8 mouse cellular contexts compared by ENCODE assay signal in genomic region chr5:108427186-108427585, GRCm38 (mm10). TPM values are rescaled to one million over a fixed set of nuclear protein-coding genes. Genes with fewer than 3 reads are reported as not detected.
A peak's percentile ranks its signal among the peaks of the same experiment; 100 is the strongest.
DNase-seq lines count a peak whose midpoint lies in the region; ATAC-seq and TF ChIP-seq lines count a peak whose summit lies in the region.

No protein-coding gene starts in this region.

- H3K9ac ChIP-seq in embryonic facial prominence, embryonic 13.5 days = no peak overlapping the region
- no peak overlapping the region for H3K9ac ChIP-seq in midbrain, embryonic 13.5 days (replicated peaks)

- H3K27ac ChIP-seq in bone marrow, adult 2 months (ENCODE audit: control insufficient read depth, insufficient read depth, low read depth, low read length, poor library complexity) = no peak overlapping the region
- H3K27ac ChIP-seq in embryonic facial prominence, embryonic 13.5 days = no peak overlapping the region
- no peak overlapping the region for H3K27ac ChIP-seq in midbrain, embryonic 13.5 days

- DNase-seq in right cerebral cortex, adult 2 months (ENCODE audit: low spot score in 2 of 2) = peak; percentile 49 to 55
- DNase-seq in right cerebral cortex, postnatal 4 days = no peak
- DNase-seq in induced T-regulatory cell, adult 2 months (ENCODE audit: low read depth) = peak; percentile 68
- DNase-seq in left cerebral cortex, postnatal 4 days = peak; percentile 34
- DNase-seq in thymus, postnatal 4 days = peak; percentile 63

- peak; percentile 64 for TF ChIP-seq CTCF in bone marrow, adult 2 months (IDR thresholded peaks at IDR 0.05; ENCODE audit: control insufficient read depth, insufficient read depth, low read length)

- intact Hi-C loops in left cerebral cortex, postnatal 4 days (cut with DNase I) = no loop called here

- peaks cover 23% of the 10 kb centered on the region for H3K36me3 ChIP-seq in embryonic facial prominence, embryonic 13.5 days
- peaks cover 25% of the 10 kb centered on the region for H3K36me3 ChIP-seq in midbrain, embryonic 13.5 days

- WGBS in bone marrow, adult 2 months = 52% methylated on average over 1 of the region's 1 CpGs
- WGBS in embryonic facial prominence, embryonic 13.5 days = 60% methylated on average over 1 of the region's 1 CpGs
- 60% methylated on average over 1 of the region's 1 CpGs for WGBS in midbrain, embryonic 13.5 days

- no peaks in the 10 kb centered on the region for H3K4me1 ChIP-seq in bone marrow, adult 2 months (ENCODE audit: control insufficient read depth, insufficient read depth, low read length)
- no peaks in the 10 kb centered on the region for H3K4me1 ChIP-seq in embryonic facial prominence, embryonic 13.5 days
- no peaks in the 10 kb centered on the region for H3K4me1 ChIP-seq in midbrain, embryonic 13.5 days (replicated peaks)

- TF ChIP-seq POLR2A in bone marrow, adult 2 months (IDR thresholded peaks at IDR 0.05; ENCODE audit: borderline replicate concordance, control insufficient read depth, low read depth, low read length) = no peak

- H3K27me3 ChIP-seq in embryonic facial prominence, embryonic 13.5 days = no peaks in the 10 kb centered on the region
- no peaks in the 10 kb centered on the region for H3K27me3 ChIP-seq in midbrain, embryonic 13.5 days

- H3K4me3 ChIP-seq in bone marrow, adult 2 months (replicated peaks; ENCODE audit: control insufficient read depth, low read depth, low read length) = no peak overlapping the region
- no peak overlapping the region for H3K4me3 ChIP-seq in embryonic facial prominence, embryonic 13.5 days
- H3K4me3 ChIP-seq in midbrain, embryonic 13.5 days (replicated peaks) = no peak overlapping the region

- H3K4me2 ChIP-seq in embryonic facial prominence, embryonic 13.5 days = no peak overlapping the region
- H3K4me2 ChIP-seq in midbrain, embryonic 13.5 days (replicated peaks) = no peak overlapping the region

- ATAC-seq in embryonic facial prominence, embryonic 13.5 days (ENCODE audit: insufficient number of reproducible peaks, insufficient read depth, low FRiP score, low TSS enrichment, low read depth) = peak; percentile 48; the same call in 1 of the 2 replicates
- ATAC-seq in midbrain, embryonic 13.5 days = peak; percentile 41; the same call in 1 of the 2 replicates

- no peaks in the 10 kb centered on the region for H3K9me3 ChIP-seq in embryonic facial prominence, embryonic 13.5 days
- no peaks in the 10 kb centered on the region for H3K9me3 ChIP-seq in midbrain, embryonic 13.5 days

RNA-seq across cellular contexts. Expression of gene Atp5k, which starts 7.1 kb away (rescaled TPM):
- 313 and 485 TPM in 2 replicates for polyA plus RNA-seq in bone marrow, adult 2 months (2011; ENCODE audit: insufficient read depth, insufficient read length, low replicate concordance, missing spikeins)
- 451 and 456 TPM in 2 replicates for polyA plus RNA-seq in embryonic facial prominence, embryonic 13.5 days (2015; fragmentation: Nextera tagmentation; extraction: Ambion mirVana)
- total RNA-seq in left cerebral cortex, postnatal 4 days (2021) = 100 to 1,000 TPM; 184 to 214 TPM
- 433 and 451 TPM in 2 replicates for polyA plus RNA-seq in midbrain, embryonic 13.5 days (2015; fragmentation: Nextera tagmentation; extraction: Ambion mirVana)

RNA-seq across cellular contexts. Expression of gene Mfsd7a, which starts 21.5 kb away (rescaled TPM):
- 5.3 and 11.2 TPM in 2 replicates for polyA plus RNA-seq in bone marrow, adult 2 months (2011; ENCODE audit: insufficient read depth, insufficient read length, low replicate concordance, missing spikeins)
- 0.13 and 0.74 TPM in 2 replicates for polyA plus RNA-seq in embryonic facial prominence, embryonic 13.5 days (2015; fragmentation: Nextera tagmentation; extraction: Ambion mirVana)
- under 1 TPM; 0.20 to 0.32 TPM for total RNA-seq in left cerebral cortex, postnatal 4 days (2021)
- 0.10 TPM in 1 of 2 replicates, not detected in the other for polyA plus RNA-seq in midbrain, embryonic 13.5 days (2015; fragmentation: Nextera tagmentation; extraction: Ambion mirVana)

RNA-seq across cellular contexts. Expression of gene Pcgf3, which starts 33.8 kb away (rescaled TPM):
- polyA plus RNA-seq in bone marrow, adult 2 months (2011; ENCODE audit: insufficient read depth, insufficient read length, low replicate concordance, missing spikeins) = 10.1 and 13.7 TPM in 2 replicates
- 22.8 and 30.4 TPM in 2 replicates for polyA plus RNA-seq in embryonic facial prominence, embryonic 13.5 days (2015; fragmentation: Nextera tagmentation; extraction: Ambion mirVana)
- total RNA-seq in left cerebral cortex, postnatal 4 days (2021) = 10 to 100 TPM; 82.2 to 94.3 TPM
- 31.7 and 35.4 TPM in 2 replicates for polyA plus RNA-seq in midbrain, embryonic 13.5 days (2015; fragmentation: Nextera tagmentation; extraction: Ambion mirVana)

RNA-seq across cellular contexts. Expression of gene Pde6b, which starts 39.0 kb away (rescaled TPM):
- not detected in 2 replicates for polyA plus RNA-seq in bone marrow, adult 2 months (2011; ENCODE audit: insufficient read depth, insufficient read length, low replicate concordance, missing spikeins)
- 0.36 and 0.62 TPM in 2 replicates for polyA plus RNA-seq in embryonic facial prominence, embryonic 13.5 days (2015; fragmentation: Nextera tagmentation; extraction: Ambion mirVana)
- total RNA-seq in left cerebral cortex, postnatal 4 days (2021) = not detected
- 0.17 and 0.48 TPM in 2 replicates for polyA plus RNA-seq in midbrain, embryonic 13.5 days (2015; fragmentation: Nextera tagmentation; extraction: Ambion mirVana)

RNA-seq across cellular contexts. Expression of gene Gm42517, which starts 59.5 kb away (rescaled TPM):
- 1.4 and 3.5 TPM in 2 replicates for polyA plus RNA-seq in bone marrow, adult 2 months (2011; ENCODE audit: insufficient read depth, insufficient read length, low replicate concordance, missing spikeins)
- polyA plus RNA-seq in embryonic facial prominence, embryonic 13.5 days (2015; fragmentation: Nextera tagmentation; extraction: Ambion mirVana) = 0.11 TPM in 1 of 2 replicates, not detected in the other
- 10 to 100 TPM; 36.1 to 41.3 TPM for total RNA-seq in left cerebral cortex, postnatal 4 days (2021)
- 0.53 and 0.61 TPM in 2 replicates for polyA plus RNA-seq in midbrain, embryonic 13.5 days (2015; fragmentation: Nextera tagmentation; extraction: Ambion mirVana)
